Mouse (Mus musculus): Measurements from ENCODE around the gene Srp72. TPM values are rescaled to one million over a fixed set of nuclear protein-coding genes. Genes with fewer than 3 reads are reported as not detected.
A peak's percentile ranks its signal among the peaks of the same experiment; 100 is the strongest.

The Srp72 gene
- polyA plus RNA-seq, 1 experiment from 2014 or later: 36.9 TPM

- Histone ChIP-seq H3K27me3 (replicated peaks; ENCODE audit: control insufficient read depth, insufficient read depth, low read length) (no peaks in the 10 kb centered on the region), H3K36me3 (ENCODE audit: control insufficient read depth, insufficient read depth) (peaks cover 5% of the 10 kb centered on the region; the same call in 1 of the 2 replicates), H3K9ac (ENCODE audit: low read depth, low read length) (peak overlapping the region; percentile 59), H3K27ac (ENCODE audit: low read depth, low read length) (peak overlapping the region; percentile 71), H3K9me3 (ENCODE audit: control insufficient read depth) (no peaks in the 10 kb centered on the region), H3K4me1 (replicated peaks; ENCODE audit: control insufficient read depth, insufficient read depth, low read length) (no peaks in the 10 kb centered on the region), H3K4me2 (replicated peaks; ENCODE audit: low read depth) (peak overlapping the region; percentile 90), H3K4me3 (ENCODE audit: low read depth, low read length) (peak overlapping the region; percentile 73)
- TF ChIP-seq CTCF (IDR thresholded peaks at IDR 0.05; ENCODE audit: low read depth): no peak
- no peak for ATAC-seq
- 10% methylated on average over 7 of the region's 7 CpGs for WGBS
Observed at GRCm38 (mm10) chr5:76952112-76953040, 22.1 kb upstream of the Srp72 start.

- no peaks in the 10 kb centered on the region for H3K27me3 ChIP-seq (replicated peaks; ENCODE audit: control insufficient read depth, insufficient read depth, low read length)
- 45% methylated on average over 3 of the region's 3 CpGs for WGBS
- H3K27ac ChIP-seq (ENCODE audit: low read depth, low read length): no peak overlapping the region
- H3K4me3 ChIP-seq (ENCODE audit: low read depth, low read length): no peak overlapping the region
- H3K4me2 ChIP-seq (replicated peaks; ENCODE audit: low read depth): no peak overlapping the region
- TF ChIP-seq CTCF (IDR thresholded peaks at IDR 0.05; ENCODE audit: low read depth): no peak
- no peak overlapping the region for H3K9ac ChIP-seq (ENCODE audit: low read depth, low read length)
- no peaks in the 10 kb centered on the region for H3K9me3 ChIP-seq (ENCODE audit: control insufficient read depth)
- no peaks in the 10 kb centered on the region for H3K4me1 ChIP-seq (replicated peaks; ENCODE audit: control insufficient read depth, insufficient read depth, low read length)
- ATAC-seq: no peak
- peaks cover 19% of the 10 kb centered on the region for H3K36me3 ChIP-seq (ENCODE audit: control insufficient read depth, insufficient read depth)
Observed at GRCm38 (mm10) chr5:76953794-76954193, 20.7 kb upstream of the Srp72 start.

- H3K9me3 ChIP-seq (ENCODE audit: control insufficient read depth): no peaks in the 10 kb centered on the region
- H3K9ac ChIP-seq (ENCODE audit: low read depth, low read length): no peak overlapping the region
- no peak for ATAC-seq
- no peaks in the 10 kb centered on the region for H3K4me1 ChIP-seq (replicated peaks; ENCODE audit: control insufficient read depth, insufficient read depth, low read length)
- peaks cover 23% of the 10 kb centered on the region for H3K36me3 ChIP-seq (ENCODE audit: control insufficient read depth, insufficient read depth)
- WGBS: 54% methylated on average over 6 of the region's 6 CpGs
- H3K27ac ChIP-seq (ENCODE audit: low read depth, low read length): no peak overlapping the region
- H3K27me3 ChIP-seq (replicated peaks; ENCODE audit: control insufficient read depth, insufficient read depth, low read length): no peaks in the 10 kb centered on the region
- TF ChIP-seq CTCF (IDR thresholded peaks at IDR 0.05; ENCODE audit: low read depth): no peak
- H3K4me2 ChIP-seq (replicated peaks; ENCODE audit: low read depth): no peak overlapping the region
- H3K4me3 ChIP-seq (ENCODE audit: low read depth, low read length): no peak overlapping the region
Observed at GRCm38 (mm10) chr5:76954271-76954900, 20.1 kb upstream of the Srp72 start.

- WGBS: 41% methylated on average over 4 of the region's 4 CpGs
Observed at GRCm38 (mm10) chr5:76955474-76955873, 19.0 kb upstream of the Srp72 start.

GRCm38 (mm10) chr5:76957954-76958353 is 16.5 kb upstream of the Srp72 start:
- Histone ChIP-seq H3K4me3 (ENCODE audit: low read depth, low read length) (no peak overlapping the region), H3K36me3 (ENCODE audit: control insufficient read depth, insufficient read depth) (peaks cover 45% of the 10 kb centered on the region), H3K27ac (ENCODE audit: low read depth, low read length) (no peak overlapping the region), H3K4me1 (replicated peaks; ENCODE audit: control insufficient read depth, insufficient read depth, low read length) (no peaks in the 10 kb centered on the region), H3K4me2 (replicated peaks; ENCODE audit: low read depth) (no peak overlapping the region), H3K9me3 (ENCODE audit: control insufficient read depth) (no peaks in the 10 kb centered on the region), H3K27me3 (replicated peaks; ENCODE audit: control insufficient read depth, insufficient read depth, low read length) (no peaks in the 10 kb centered on the region), H3K9ac (ENCODE audit: low read depth, low read length) (no peak overlapping the region)
- no peak for ATAC-seq
- 94% methylated on average over 1 of the region's 1 CpGs for WGBS
- TF ChIP-seq CTCF (IDR thresholded peaks at IDR 0.05; ENCODE audit: low read depth): peak; percentile 49

More at GRCm38 (mm10) chr5:76955474-76955873, 19.0 kb upstream of the Srp72 start:
- Histone ChIP-seq H3K4me3 (ENCODE audit: low read depth, low read length) (no peak overlapping the region), H3K9me3 (ENCODE audit: control insufficient read depth) (no peaks in the 10 kb centered on the region), H3K9ac (ENCODE audit: low read depth, low read length) (no peak overlapping the region), H3K4me1 (replicated peaks; ENCODE audit: control insufficient read depth, insufficient read depth, low read length) (no peaks in the 10 kb centered on the region), H3K4me2 (replicated peaks; ENCODE audit: low read depth) (no peak overlapping the region), H3K27me3 (replicated peaks; ENCODE audit: control insufficient read depth, insufficient read depth, low read length) (no peaks in the 10 kb centered on the region), H3K36me3 (ENCODE audit: control insufficient read depth, insufficient read depth) (peaks cover 28% of the 10 kb centered on the region), H3K27ac (ENCODE audit: low read depth, low read length) (no peak overlapping the region)
- TF ChIP-seq CTCF (IDR thresholded peaks at IDR 0.05; ENCODE audit: low read depth): no peak
- no peak for ATAC-seq

GRCm38 (mm10) chr5:76959587-76959986 is 14.9 kb upstream of the Srp72 start:
- ATAC-seq: no peak
- H3K4me2 ChIP-seq (replicated peaks; ENCODE audit: low read depth): no peak overlapping the region
- TF ChIP-seq CTCF (IDR thresholded peaks at IDR 0.05; ENCODE audit: low read depth): no peak
- no peaks in the 10 kb centered on the region for H3K9me3 ChIP-seq (ENCODE audit: control insufficient read depth)
- peaks cover 59% of the 10 kb centered on the region for H3K36me3 ChIP-seq (ENCODE audit: control insufficient read depth, insufficient read depth)
- no peaks in the 10 kb centered on the region for H3K27me3 ChIP-seq (replicated peaks; ENCODE audit: control insufficient read depth, insufficient read depth, low read length)
- H3K9ac ChIP-seq (ENCODE audit: low read depth, low read length): no peak overlapping the region
- H3K4me3 ChIP-seq (ENCODE audit: low read depth, low read length): no peak overlapping the region
- H3K27ac ChIP-seq (ENCODE audit: low read depth, low read length): no peak overlapping the region
- 54% methylated on average over 5 of the region's 5 CpGs for WGBS
- H3K4me1 ChIP-seq (replicated peaks; ENCODE audit: control insufficient read depth, insufficient read depth, low read length): no peaks in the 10 kb centered on the region
